ENCODE assay signal across 13 mouse cellular contexts in genomic region chr5:120464321-120464720, GRCm38 (mm10). TPM values are rescaled to one million over a fixed set of nuclear protein-coding genes. Genes with fewer than 3 reads are reported as not detected.
A peak's percentile ranks its signal among the peaks of the same experiment; 100 is the strongest.
DNase-seq lines count a peak whose midpoint lies in the region; ATAC-seq and TF ChIP-seq lines count a peak whose summit lies in the region.
"Had no signal": no experiment of that assay in that cellular context is flagged by ENCODE, and none has a peak within 500 bp of the region (broad histone marks: within the 10 kb centered on the region; RNA-seq: fewer than 3 reads in every experiment).

No protein-coding gene starts in this region.

- no peaks in the 10 kb centered on the region for H3K4me1 ChIP-seq in kidney, postnatal 0 days (replicated peaks; ENCODE audit: insufficient read depth, low read length)
- peaks cover 11% of the 10 kb centered on the region for H3K4me1 ChIP-seq in embryonic facial prominence, embryonic 10.5 days
- H3K4me1 ChIP-seq: embryonic facial prominence, embryonic 13.5 days; limb, embryonic 15.5 days had no signal

- H3K27me3 ChIP-seq in kidney, postnatal 0 days (ENCODE audit: insufficient read depth, low read length), result no peaks in the 10 kb centered on the region
- H3K27me3 ChIP-seq in embryonic facial prominence, embryonic 10.5 days (replicated peaks; ENCODE audit: low read depth, poor library complexity, severe bottlenecking), result peaks cover 29% of the 10 kb centered on the region

- no peak for DNase-seq in kidney, postnatal 0 days (ENCODE audit: low spot score)
- no peak for DNase-seq in kidney, adult 9 months
- DNase-seq in 3T3-L1 (ENCODE audit: low read depth, low spot score) (peak; percentile 45), A20 (ENCODE audit: low read depth, low spot score) (peak; percentile 53)
- DNase-seq in embryonic facial prominence, embryonic 10.5 days (ENCODE audit: low spot score), result peak; percentile 41
- no peak for DNase-seq in left cerebral cortex, postnatal 36 days (ENCODE audit: low spot score in 2 of 2)
- DNase-seq in layer of hippocampus, adult 11-12 months (ENCODE audit: low spot score), result no peak
- DNase-seq: gastrocnemius, postnatal 25 days had no signal

- H3K36me3 ChIP-seq in kidney, postnatal 0 days (ENCODE audit: insufficient read depth, low read length), result no peaks in the 10 kb centered on the region
- H3K36me3 ChIP-seq in embryonic facial prominence, embryonic 10.5 days (replicated peaks), result no peaks in the 10 kb centered on the region
- H3K36me3 ChIP-seq: embryonic facial prominence, embryonic 13.5 days; limb, embryonic 15.5 days had no signal

- 78% methylated on average over 4 of the region's 4 CpGs for WGBS in kidney, postnatal 0 days
- 75% methylated on average over 4 of the region's 4 CpGs for WGBS in embryonic facial prominence, embryonic 10.5 days

- intact Hi-C loops in left cerebral cortex, postnatal 36 days (cut with DNase I), result no loop called here

- no peak overlapping the region for H3K9ac ChIP-seq in kidney, postnatal 0 days (ENCODE audit: low read depth, low read length)
- H3K9ac ChIP-seq: embryonic facial prominence, embryonic 13.5 days; limb, embryonic 15.5 days had no signal

- H3K4me2 ChIP-seq in kidney, postnatal 0 days (ENCODE audit: low read length), result no peak overlapping the region
- H3K4me2 ChIP-seq: embryonic facial prominence, embryonic 13.5 days; limb, embryonic 15.5 days had no signal

- H3K9me3 ChIP-seq in kidney, postnatal 0 days (replicated peaks; ENCODE audit: low read length), result no peaks in the 10 kb centered on the region
- no peaks in the 10 kb centered on the region for H3K9me3 ChIP-seq in embryonic facial prominence, embryonic 10.5 days
- H3K9me3 ChIP-seq: limb, embryonic 15.5 days had no signal

- H3K27ac ChIP-seq in kidney, postnatal 0 days, result no peak overlapping the region
- H3K27ac ChIP-seq in embryonic facial prominence, embryonic 10.5 days (replicated peaks), result no peak overlapping the region
- H3K27ac ChIP-seq: embryonic facial prominence, embryonic 13.5 days; limb, embryonic 15.5 days had no signal

- H3K4me3 ChIP-seq in kidney, postnatal 0 days (replicated peaks; ENCODE audit: low read depth, low read length), result no peak overlapping the region
- H3K4me3 ChIP-seq in embryonic facial prominence, embryonic 10.5 days, result no peak overlapping the region
- H3K4me3 ChIP-seq: embryonic facial prominence, embryonic 13.5 days; limb, embryonic 15.5 days had no signal

- TF ChIP-seq CTCF in kidney, postnatal 0 days (IDR thresholded peaks at IDR 0.05; ENCODE audit: low read depth), result peak; percentile 55

- ATAC-seq in kidney, postnatal 0 days (replicated peaks; ENCODE audit: low FRiP score, low read depth), result no peak
- ATAC-seq: inflammation-experienced regulatory T-cells, adult 6 months had no signal

RNA-seq across cellular contexts. Expression of gene Sdsl, which starts 8.3 kb away (rescaled TPM):
- polyA plus RNA-seq in kidney, postnatal 0 days (2015; fragmentation: Nextera tagmentation; extraction: Ambion mirVana), result 12.0 and 13.3 TPM in 2 replicates
- 6.2 and 7.1 TPM in 2 replicates for polyA plus RNA-seq in embryonic facial prominence, embryonic 10.5 days (2016; fragmentation: Nextera tagmentation; extraction: Ambion mirVana)
- total RNA-seq in left cerebral cortex, postnatal 36 days (2021), result 1 to 10 TPM; 5.5 to 5.7 TPM
- total RNA-seq: monocyte, adult 5-6 weeks had no signal
- polyA plus RNA-seq: inflammation-experienced regulatory T-cells, adult 6 months had no signal

RNA-seq across cellular contexts. Expression of gene Sds, which starts 12.0 kb away (rescaled TPM):
- not detected in 2 replicates for polyA plus RNA-seq in kidney, postnatal 0 days (2015; fragmentation: Nextera tagmentation; extraction: Ambion mirVana)
- not detected in 2 replicates for polyA plus RNA-seq in embryonic facial prominence, embryonic 10.5 days (2016; fragmentation: Nextera tagmentation; extraction: Ambion mirVana)
- total RNA-seq in left cerebral cortex, postnatal 36 days (2021), result not detected
- total RNA-seq: gastrocnemius, postnatal 25 days; monocyte, adult 5-6 weeks had no signal
- polyA plus RNA-seq: embryonic facial prominence, embryonic 13.5 days; inflammation-experienced regulatory T-cells, adult 6 months had no signal

RNA-seq across cellular contexts. Expression of gene Lhx5, which starts 32.8 kb away (rescaled TPM):
- not detected in 2 replicates for polyA plus RNA-seq in kidney, postnatal 0 days (2015; fragmentation: Nextera tagmentation; extraction: Ambion mirVana)
- 3.1 and 4.7 TPM in 2 replicates for polyA plus RNA-seq in embryonic facial prominence, embryonic 10.5 days (2016; fragmentation: Nextera tagmentation; extraction: Ambion mirVana)
- not detected for total RNA-seq in left cerebral cortex, postnatal 36 days (2021)
- total RNA-seq: adrenal gland, postnatal 36 days; gastrocnemius, postnatal 25 days; monocyte, adult 5-6 weeks had no signal
- polyA plus RNA-seq: inflammation-experienced regulatory T-cells, adult 6 months; limb, embryonic 15.5 days had no signal

RNA-seq across cellular contexts. Expression of gene Plbd2, which starts 39.1 kb away (rescaled TPM):
- 73.7 and 78.2 TPM in 2 replicates for polyA plus RNA-seq in kidney, postnatal 0 days (2015; fragmentation: Nextera tagmentation; extraction: Ambion mirVana)
- 35.5 and 37.8 TPM in 2 replicates for polyA plus RNA-seq in embryonic facial prominence, embryonic 10.5 days (2016; fragmentation: Nextera tagmentation; extraction: Ambion mirVana)
- total RNA-seq in left cerebral cortex, postnatal 36 days (2021), result 10 to 100 TPM; 57.2 to 66.1 TPM

RNA-seq across cellular contexts. Expression of gene Slc8b1, which starts 46.6 kb away (rescaled TPM):
- polyA plus RNA-seq in kidney, postnatal 0 days (2015; fragmentation: Nextera tagmentation; extraction: Ambion mirVana), result 9.5 and 9.8 TPM in 2 replicates
- polyA plus RNA-seq in embryonic facial prominence, embryonic 10.5 days (2016; fragmentation: Nextera tagmentation; extraction: Ambion mirVana), result 4.1 and 5.2 TPM in 2 replicates
- 1 to 10 TPM; 4.2 to 8.2 TPM for total RNA-seq in left cerebral cortex, postnatal 36 days (2021)

Comparison
In these comparisons a context has a peak if more than half of its experiments do, and no peak if none do; other contexts are left out.
1. DNase-seq: peak in 3T3-L1 (single experiment), A20 (single experiment) and embryonic facial prominence, embryonic 10.5 days (single experiment); none in kidney, postnatal 0 days (single experiment), kidney, adult 9 months (single experiment), left cerebral cortex, postnatal 36 days (0 of 2) and layer of hippocampus, adult 11-12 months (single experiment).